Mouse (Mus musculus) heart, postnatal 0 days (tissue): Measurements from ENCODE around the gene Ezr.

ENCODE experiments used
- CTCF ChIP-seq: IDR thresholded peaks from 2 replicates; pipeline ENCODE4 v1.5.1; 2016; ENCODE audit warnings: antibody characterized with exemption, control low read depth, low read depth
- EP300 ChIP-seq: IDR thresholded peaks from 2 replicates; pipeline ENCODE4 v1.6.1; 2016; ENCODE audit warnings: antibody characterized with exemption, low read depth

GRCm38 (mm10) chr17:6797471-6797870, 14.9 kb upstream of the Ezr start:
- TF ChIP-seq CTCF (no peak), EP300 (no peak)
